Mouse (Mus musculus): ENCODE results near the gene Gabrb3. TPM values are rescaled to one million over a fixed set of nuclear protein-coding genes. Genes with fewer than 3 reads are reported as not detected.

The Gabrb3 gene
- polyA plus RNA-seq, 2 experiments = 1.2 to 1.5 TPM

DNA sequence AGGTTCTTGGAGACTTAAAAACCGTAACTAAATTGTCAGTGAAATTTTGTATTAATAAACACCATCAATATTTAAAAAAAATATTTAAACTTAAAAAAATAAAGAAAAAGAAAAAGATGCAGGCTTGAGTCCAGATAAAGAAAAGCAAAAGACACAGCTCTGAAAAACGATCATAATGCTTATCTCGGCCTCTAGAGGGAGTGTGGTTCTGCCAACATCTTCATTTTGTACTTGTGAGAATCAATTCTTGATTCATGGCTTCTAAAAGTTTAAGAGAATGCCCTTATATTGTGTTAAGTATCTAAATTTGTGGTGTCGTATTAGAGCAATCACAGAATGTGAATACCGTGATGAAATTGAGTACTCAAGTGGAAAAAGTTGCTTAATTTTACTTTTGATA lies 40.9 kb downstream of the Gabrb3 start:
- DNase-seq (ENCODE audit: low spot score) = no peak
- Histone ChIP-seq H3K9ac (ENCODE audit: low read depth, low read length, severe bottlenecking) (no peak overlapping the region), H3K4me2 (replicated peaks; ENCODE audit: low read depth, low read length, severe bottlenecking) (no peak overlapping the region), H3K27me3 (ENCODE audit: control insufficient read depth, insufficient read depth, low read length) (no peaks in the 10 kb centered on the region), H3K36me3 (ENCODE audit: control insufficient read depth, insufficient read depth, low read length) (no peaks in the 10 kb centered on the region), H3K4me3 (replicated peaks; ENCODE audit: low read length) (no peak overlapping the region), H3K27ac (replicated peaks; ENCODE audit: low read depth, low read length) (no peak overlapping the region), H3K4me1 (ENCODE audit: control insufficient read depth, insufficient read depth, low read length) (no peaks in the 10 kb centered on the region), H3K9me3 (ENCODE audit: control insufficient read depth, low read length) (no peaks in the 10 kb centered on the region)
- ATAC-seq (ENCODE audit: low FRiP score, low read depth) = no peak
- 65% methylated on average over 5 of the region's 5 CpGs for WGBS
- no peak for TF ChIP-seq POLR2A (IDR thresholded peaks at IDR 0.05; ENCODE audit: borderline replicate concordance, extremely low read depth, insufficient read depth, insufficient read length)

GRCm38 (mm10) chr7:57471316-57471715 lies 51.8 kb downstream of the Gabrb3 start:
- 93% methylated on average over 1 of the region's 1 CpGs for WGBS
- H3K27me3 ChIP-seq (ENCODE audit: control insufficient read depth, insufficient read depth, low read length) = no peaks in the 10 kb centered on the region
- no peaks in the 10 kb centered on the region for H3K4me1 ChIP-seq (ENCODE audit: control insufficient read depth, insufficient read depth, low read length)
- no peaks in the 10 kb centered on the region for H3K9me3 ChIP-seq (ENCODE audit: control insufficient read depth, low read length)
- no peak for DNase-seq (ENCODE audit: low spot score)
- no peak overlapping the region for H3K9ac ChIP-seq (ENCODE audit: low read depth, low read length, severe bottlenecking)
- no peak for ATAC-seq (ENCODE audit: low FRiP score, low read depth)
- TF ChIP-seq POLR2A (IDR thresholded peaks at IDR 0.05; ENCODE audit: borderline replicate concordance, extremely low read depth, insufficient read depth, insufficient read length) = no peak
- no peak overlapping the region for H3K4me2 ChIP-seq (replicated peaks; ENCODE audit: low read depth, low read length, severe bottlenecking)
- no peaks in the 10 kb centered on the region for H3K36me3 ChIP-seq (ENCODE audit: control insufficient read depth, insufficient read depth, low read length)
- no peak overlapping the region for H3K27ac ChIP-seq (replicated peaks; ENCODE audit: low read depth, low read length)
- no peak overlapping the region for H3K4me3 ChIP-seq (replicated peaks; ENCODE audit: low read length)

- no peak overlapping the region for H3K4me2 ChIP-seq (replicated peaks; ENCODE audit: low read depth, low read length, severe bottlenecking)
- no peaks in the 10 kb centered on the region for H3K36me3 ChIP-seq (ENCODE audit: control insufficient read depth, insufficient read depth, low read length)
- DNase-seq (ENCODE audit: low spot score) (peak; percentile 67), ATAC-seq (ENCODE audit: low FRiP score, low read depth) (no peak)
- no peak overlapping the region for H3K27ac ChIP-seq (replicated peaks; ENCODE audit: low read depth, low read length)
- H3K9ac ChIP-seq (ENCODE audit: low read depth, low read length, severe bottlenecking) = no peak overlapping the region
- TF ChIP-seq POLR2A (IDR thresholded peaks at IDR 0.05; ENCODE audit: borderline replicate concordance, extremely low read depth, insufficient read depth, insufficient read length) = no peak
- WGBS = 68% methylated on average over 4 of the region's 4 CpGs
- no peaks in the 10 kb centered on the region for H3K4me1 ChIP-seq (ENCODE audit: control insufficient read depth, insufficient read depth, low read length)
- no peak overlapping the region for H3K4me3 ChIP-seq (replicated peaks; ENCODE audit: low read length)
- no peaks in the 10 kb centered on the region for H3K9me3 ChIP-seq (ENCODE audit: control insufficient read depth, low read length)
- H3K27me3 ChIP-seq (ENCODE audit: control insufficient read depth, insufficient read depth, low read length) = no peaks in the 10 kb centered on the region
Observed at GRCm38 (mm10) chr7:57473811-57474525, 54.5 kb downstream of the Gabrb3 start.

- TF ChIP-seq POLR2A (IDR thresholded peaks at IDR 0.05; ENCODE audit: borderline replicate concordance, extremely low read depth, insufficient read depth, insufficient read length) = no peak
- Histone ChIP-seq H3K9me3 (ENCODE audit: control insufficient read depth, low read length) (no peaks in the 10 kb centered on the region), H3K9ac (ENCODE audit: low read depth, low read length, severe bottlenecking) (no peak overlapping the region), H3K4me1 (ENCODE audit: control insufficient read depth, insufficient read depth, low read length) (no peaks in the 10 kb centered on the region), H3K36me3 (ENCODE audit: control insufficient read depth, insufficient read depth, low read length) (no peaks in the 10 kb centered on the region), H3K27ac (replicated peaks; ENCODE audit: low read depth, low read length) (no peak overlapping the region), H3K27me3 (ENCODE audit: control insufficient read depth, insufficient read depth, low read length) (no peaks in the 10 kb centered on the region), H3K4me2 (replicated peaks; ENCODE audit: low read depth, low read length, severe bottlenecking) (no peak overlapping the region), H3K4me3 (replicated peaks; ENCODE audit: low read length) (no peak overlapping the region)
- ATAC-seq (ENCODE audit: low FRiP score, low read depth) = no peak
- DNase-seq (ENCODE audit: low spot score) = peak; percentile 66
Observed at GRCm38 (mm10) chr7:57482896-57483295, 63.4 kb downstream of the Gabrb3 start.

DNA sequence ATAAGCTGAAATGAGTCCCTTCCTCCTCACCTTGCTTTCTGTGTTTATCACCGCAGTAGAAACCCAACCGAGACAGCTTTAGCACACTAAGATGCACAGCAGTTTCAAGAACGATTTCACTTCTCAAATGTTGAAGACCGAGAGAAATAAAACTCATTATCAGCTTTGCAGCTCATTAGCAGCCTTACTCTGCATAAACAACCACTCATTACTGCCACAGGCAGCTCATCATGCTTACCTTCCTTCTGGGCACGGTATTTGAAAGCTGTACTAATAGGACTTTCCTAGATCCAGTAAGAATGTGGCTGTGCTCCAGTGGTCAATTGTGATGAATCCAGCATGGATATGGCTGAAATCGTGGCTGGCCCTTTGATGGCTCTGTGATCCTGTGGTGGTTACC lies 67.4 kb downstream of the Gabrb3 start:
- ATAC-seq (ENCODE audit: low FRiP score, low read depth) = no peak
- WGBS = 77% methylated on average over 6 of the region's 6 CpGs
- no peak for TF ChIP-seq POLR2A (IDR thresholded peaks at IDR 0.05; ENCODE audit: borderline replicate concordance, extremely low read depth, insufficient read depth, insufficient read length)
- H3K4me3 ChIP-seq (replicated peaks; ENCODE audit: low read length) = no peak overlapping the region
- H3K4me1 ChIP-seq (ENCODE audit: control insufficient read depth, insufficient read depth, low read length) = no peaks in the 10 kb centered on the region
- DNase-seq (ENCODE audit: low spot score) = no peak
- H3K36me3 ChIP-seq (ENCODE audit: control insufficient read depth, insufficient read depth, low read length) = no peaks in the 10 kb centered on the region
- no peaks in the 10 kb centered on the region for H3K9me3 ChIP-seq (ENCODE audit: control insufficient read depth, low read length)
- H3K9ac ChIP-seq (ENCODE audit: low read depth, low read length, severe bottlenecking) = no peak overlapping the region
- no peak overlapping the region for H3K4me2 ChIP-seq (replicated peaks; ENCODE audit: low read depth, low read length, severe bottlenecking)
- no peaks in the 10 kb centered on the region for H3K27me3 ChIP-seq (ENCODE audit: control insufficient read depth, insufficient read depth, low read length)
- H3K27ac ChIP-seq (replicated peaks; ENCODE audit: low read depth, low read length) = no peak overlapping the region
